Mouse (Mus musculus) frontal cortex, postnatal 36 days (tissue): ENCODE measurements around the gene Hsd17b1.
A peak's percentile ranks its signal among the peaks of the same experiment; 100 is the strongest.

ENCODE experiments used
- DNase-seq, 2 experiments: peaks; one replicate each; pipeline ENCODE4 v3.0.0; 2022; ENCODE audit warnings: low spot score in 2 of 2

Gene Hsd17b1

GRCm38 (mm10) chr11:101061049-101061448, 17.2 kb upstream of the Hsd17b1 start:
- no peak for DNase-seq

DNA sequence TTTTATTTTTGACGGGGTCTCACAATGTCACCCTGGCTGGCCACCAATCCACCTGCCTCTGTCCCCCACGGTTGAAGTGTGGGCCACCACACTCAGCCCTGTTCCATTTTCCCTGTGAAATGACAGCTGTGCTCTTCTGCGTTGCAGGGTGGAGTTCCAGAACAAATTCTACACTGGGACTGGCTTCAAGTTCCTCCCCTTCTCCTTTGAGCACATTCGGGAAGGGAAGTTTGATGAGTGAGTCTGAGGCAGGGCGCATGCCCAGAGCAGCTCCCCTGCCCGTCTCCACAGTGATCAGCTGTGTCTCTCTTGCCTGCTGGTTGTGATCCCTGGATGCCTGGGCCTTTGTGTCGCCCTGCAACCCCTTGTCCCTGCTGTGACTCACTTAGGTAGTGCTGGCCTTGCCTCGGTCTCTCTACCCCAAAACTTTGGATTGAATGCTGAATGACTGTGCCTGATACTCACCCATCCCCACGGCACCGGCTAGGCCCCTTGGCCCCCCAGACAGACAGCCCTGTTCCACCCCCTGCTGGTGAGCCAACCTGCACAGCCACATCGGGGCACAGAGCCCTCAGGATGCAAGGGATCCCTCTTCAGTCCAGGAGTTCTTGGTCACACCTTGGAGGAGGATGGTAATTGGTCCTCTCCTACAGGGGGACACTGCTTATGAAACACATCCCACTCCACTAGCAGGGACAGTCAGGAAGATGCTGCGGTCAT, 15.9 kb upstream of the Hsd17b1 start:
- DNase-seq, result no peak

- no peak for DNase-seq
These were observed 15.1 kb upstream of the Hsd17b1 start for GRCm38 (mm10) chr11:101062971-101063675.

- peak in 1 of 2 experiments; percentile 51 for DNase-seq
These were observed 14.4 kb upstream of the Hsd17b1 start for GRCm38 (mm10) chr11:101063676-101064327.

- DNase-seq, result no peak
These were observed 13.7 kb upstream of the Hsd17b1 start for GRCm38 (mm10) chr11:101064462-101064861.

DNA sequence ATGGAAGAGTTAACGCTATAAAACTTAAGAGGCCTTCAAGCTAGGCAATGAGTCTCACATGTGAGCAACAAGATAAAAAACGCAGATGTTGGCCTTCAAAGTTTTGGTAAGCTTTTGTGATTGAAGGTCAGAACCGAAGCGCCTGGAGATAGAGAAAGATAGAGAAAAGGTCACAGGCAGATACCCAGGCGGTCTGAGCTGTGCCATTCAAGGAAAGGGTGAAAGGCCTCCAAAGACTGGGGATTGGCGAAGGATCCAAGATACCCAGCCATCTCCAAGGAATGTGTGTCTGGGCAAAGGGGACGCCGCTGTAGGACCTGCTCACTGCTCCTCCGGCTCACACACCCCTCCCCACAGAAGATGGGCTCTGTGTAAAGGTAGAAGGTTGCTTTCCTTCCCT, 13.2 kb upstream of the Hsd17b1 start:
- DNase-seq, result no peak

- DNase-seq, result peak; percentile 74 to 83
These were observed 11.4 kb upstream of the Hsd17b1 start for GRCm38 (mm10) chr11:101066549-101067412.

DNA sequence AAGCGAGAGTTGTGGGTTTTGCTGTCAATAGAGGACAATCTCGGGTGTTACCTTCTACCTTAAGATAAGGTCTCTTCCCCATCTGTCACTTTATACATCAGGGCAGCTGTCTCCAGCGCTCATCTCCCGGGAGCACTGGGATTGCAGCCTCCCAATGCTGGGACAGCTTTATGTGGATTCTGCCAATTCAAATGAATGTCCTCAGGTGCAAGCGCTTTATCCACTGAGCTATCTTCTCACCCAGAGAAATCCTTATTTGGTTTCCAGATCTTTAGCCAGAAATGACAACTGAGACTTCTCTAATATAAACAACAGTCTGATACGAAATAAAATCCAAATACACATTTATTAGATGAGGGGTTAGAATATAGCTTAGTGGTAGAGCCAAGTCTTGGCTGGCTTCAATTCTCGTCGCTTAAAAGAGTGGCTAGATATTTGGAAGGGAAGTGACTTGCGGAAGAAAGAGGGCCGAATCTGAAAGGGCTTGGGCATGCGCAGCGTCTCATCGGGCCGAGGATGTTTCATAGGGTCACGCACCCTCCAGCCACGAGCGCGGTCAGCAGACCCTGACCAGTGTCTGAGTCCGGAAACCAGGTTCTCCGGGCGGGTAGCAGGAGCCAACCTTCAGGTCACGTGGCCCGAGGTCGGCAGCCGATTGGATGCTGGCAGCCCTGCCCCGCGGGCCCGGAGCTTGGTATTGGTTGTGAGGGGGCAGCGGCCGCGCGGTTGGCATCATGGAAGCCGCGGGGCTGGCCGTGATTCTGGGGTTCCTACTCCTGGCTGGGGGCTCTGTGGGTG, 8.6 kb upstream of the Hsd17b1 start, which contains the start of gene Naglu:
Gene Naglu (plus strand): TSS at position 622 of the 798 bp plus-strand sequence.
- peak; percentile 92 to 96 for DNase-seq

DNA sequence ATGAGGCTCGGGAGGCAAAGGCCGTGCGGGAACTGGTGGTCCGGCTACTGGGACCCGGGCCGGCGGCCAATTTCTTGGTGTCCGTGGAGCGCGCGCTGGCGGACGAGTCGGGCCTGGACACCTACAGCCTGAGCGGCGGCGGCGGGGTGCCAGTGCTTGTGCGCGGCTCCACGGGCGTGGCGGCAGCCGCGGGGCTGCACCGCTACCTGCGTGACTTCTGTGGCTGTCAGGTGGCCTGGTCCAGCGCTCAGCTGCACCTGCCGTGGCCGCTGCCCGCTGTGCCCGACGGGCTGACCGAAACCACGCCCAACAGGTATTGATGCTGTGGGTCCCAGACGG, 8.1 kb upstream of the Hsd17b1 start:
- no peak for DNase-seq

- no peak for DNase-seq
These were observed 7.2 kb upstream of the Hsd17b1 start for GRCm38 (mm10) chr11:101070987-101071386.

GRCm38 (mm10) chr11:101071810-101072428, 6.3 kb upstream of the Hsd17b1 start:
- no peak for DNase-seq

DNA sequence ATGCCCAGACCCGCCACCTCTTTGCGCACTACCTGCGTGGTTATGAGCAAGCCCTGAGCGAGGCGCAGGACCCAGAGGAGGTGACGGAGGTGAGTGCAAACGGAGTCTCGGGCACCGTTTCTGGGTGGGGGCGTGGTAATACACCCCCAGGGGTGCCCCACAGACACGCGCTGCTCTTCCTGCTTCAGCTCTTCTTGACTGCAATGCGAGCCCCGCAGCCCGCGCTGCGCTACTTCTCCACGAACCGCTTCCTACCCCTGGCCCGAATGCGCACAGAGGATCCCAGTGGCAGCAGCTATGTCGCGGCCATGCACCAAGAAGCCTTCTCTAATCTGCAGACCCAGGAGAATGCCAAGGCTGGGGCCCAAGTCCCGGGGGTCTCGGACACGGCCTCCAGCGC, 1.5 kb downstream of the Hsd17b1 start:
- DNase-seq, result no peak

DNA sequence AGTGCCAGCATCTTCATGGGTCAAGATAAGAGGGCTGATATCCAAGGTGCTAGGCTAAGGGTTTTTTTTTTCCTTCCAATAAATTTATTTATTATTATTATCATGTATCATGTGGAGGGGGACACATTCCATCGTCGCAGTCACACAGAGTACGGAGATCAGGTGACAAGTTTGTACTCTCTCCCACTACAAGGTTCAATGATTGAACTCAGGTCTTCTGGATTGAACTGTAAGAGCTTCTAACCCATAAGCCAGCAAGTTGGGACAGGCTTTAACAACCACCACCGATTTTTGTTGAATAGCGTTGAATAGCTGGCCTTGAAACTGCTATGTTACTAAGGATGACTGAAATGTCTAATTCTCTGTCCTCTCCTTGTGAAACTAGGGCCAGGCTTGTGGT, 2.2 kb downstream of the Hsd17b1 start:
- DNase-seq, result no peak

- DNase-seq, result no peak
These were observed 3.4 kb downstream of the Hsd17b1 start for GRCm38 (mm10) chr11:101081659-101082058.

DNA sequence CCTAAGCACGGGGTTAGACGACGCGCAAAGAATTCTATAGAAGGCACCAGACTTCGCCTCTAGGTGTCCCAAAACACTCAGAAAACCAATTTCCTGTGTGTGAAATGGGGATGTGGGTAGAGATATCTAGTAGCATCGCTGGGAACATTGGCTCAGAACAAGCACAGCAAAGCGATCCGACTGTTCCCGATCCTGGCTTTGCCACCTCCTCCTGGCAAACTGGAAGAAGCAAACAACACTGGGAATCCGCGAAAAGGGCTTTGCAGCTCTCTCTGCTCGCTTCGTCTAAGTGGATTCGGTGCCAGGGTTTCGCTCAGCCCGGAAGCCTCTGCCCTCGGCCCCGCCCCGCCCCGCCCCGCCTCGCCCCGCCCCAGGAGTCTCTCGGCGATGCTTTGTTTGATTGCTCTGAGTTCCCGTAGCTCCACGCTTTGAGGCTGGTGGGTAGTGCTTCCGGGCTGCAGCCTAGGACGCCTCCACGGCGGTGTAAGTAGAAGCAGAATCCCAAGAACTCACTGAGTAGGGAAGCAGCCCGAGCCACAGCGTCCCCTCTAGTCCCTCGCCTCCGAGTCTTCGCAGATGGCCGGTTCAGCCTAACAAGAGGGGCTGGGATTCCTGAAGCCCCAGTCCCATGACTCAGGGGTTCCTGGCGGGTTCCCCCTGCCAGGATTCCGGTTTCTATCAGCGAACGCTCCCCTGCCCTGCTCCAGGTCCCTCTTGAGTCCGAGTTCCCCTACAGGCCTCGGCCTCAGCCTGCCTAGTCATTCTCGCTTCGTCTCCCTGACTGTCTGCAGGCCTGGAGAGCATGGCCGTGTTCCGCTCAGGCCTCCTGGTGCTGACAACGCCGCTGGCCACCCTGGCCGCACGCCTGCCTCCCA, 4.2 kb downstream of the Hsd17b1 start, which contains the start of gene Coasy:
Gene Coasy (plus strand): TSS at position 358 of the 875 bp plus-strand sequence.
- DNase-seq, result peak; percentile 88 to 92

DNA sequence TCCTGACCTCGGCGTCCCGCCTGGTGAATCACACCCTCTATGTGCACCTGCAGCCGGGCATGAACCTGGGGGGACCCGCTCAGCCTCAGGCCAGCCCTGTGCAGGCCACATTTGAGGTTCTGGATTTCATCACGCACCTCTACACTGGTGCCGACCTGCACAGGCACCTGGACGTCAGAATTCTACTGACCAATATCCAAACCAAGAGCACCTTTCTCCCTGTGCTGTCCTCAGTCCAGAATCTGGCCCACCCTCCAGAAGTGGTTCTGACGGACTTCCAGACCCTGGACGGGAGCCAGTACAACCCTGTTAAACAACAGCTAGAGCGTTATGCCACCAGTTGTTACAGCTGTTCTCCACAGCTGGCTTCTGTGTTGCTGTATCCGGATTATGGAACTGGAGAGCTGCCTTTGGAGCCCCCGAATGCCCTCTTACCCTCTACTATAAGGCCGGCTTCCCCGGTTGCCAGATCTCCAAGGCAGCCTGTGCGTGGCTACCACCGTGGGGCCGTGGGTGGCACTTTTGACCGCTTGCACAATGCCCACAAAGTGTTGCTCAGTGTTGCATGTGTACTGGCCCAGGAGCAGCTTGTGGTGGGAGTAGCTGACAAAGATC, 5.0 kb downstream of the Hsd17b1 start:
- DNase-seq, result no peak

- no peak for DNase-seq
These were observed 6.0 kb downstream of the Hsd17b1 start for GRCm38 (mm10) chr11:101084246-101084645.

- no peak for DNase-seq
These were observed 6.6 kb downstream of the Hsd17b1 start for GRCm38 (mm10) chr11:101084811-101085210.
